Mouse (Mus musculus): ENCODE measurements around the gene Bola1. TPM values are rescaled to one million over a fixed set of nuclear protein-coding genes. Genes with fewer than 3 reads are reported as not detected.
A peak's percentile ranks its signal among the peaks of the same experiment; 100 is the strongest.
"Not testable (repeated sequence)": the region's sequence is repeated elsewhere in the genome, so short reads cannot be mapped to it uniquely, and the experiment has no call there.

Gene Bola1
- total RNA-seq, 1 experiment from 2014 or later, result 41.7 TPM

DNA sequence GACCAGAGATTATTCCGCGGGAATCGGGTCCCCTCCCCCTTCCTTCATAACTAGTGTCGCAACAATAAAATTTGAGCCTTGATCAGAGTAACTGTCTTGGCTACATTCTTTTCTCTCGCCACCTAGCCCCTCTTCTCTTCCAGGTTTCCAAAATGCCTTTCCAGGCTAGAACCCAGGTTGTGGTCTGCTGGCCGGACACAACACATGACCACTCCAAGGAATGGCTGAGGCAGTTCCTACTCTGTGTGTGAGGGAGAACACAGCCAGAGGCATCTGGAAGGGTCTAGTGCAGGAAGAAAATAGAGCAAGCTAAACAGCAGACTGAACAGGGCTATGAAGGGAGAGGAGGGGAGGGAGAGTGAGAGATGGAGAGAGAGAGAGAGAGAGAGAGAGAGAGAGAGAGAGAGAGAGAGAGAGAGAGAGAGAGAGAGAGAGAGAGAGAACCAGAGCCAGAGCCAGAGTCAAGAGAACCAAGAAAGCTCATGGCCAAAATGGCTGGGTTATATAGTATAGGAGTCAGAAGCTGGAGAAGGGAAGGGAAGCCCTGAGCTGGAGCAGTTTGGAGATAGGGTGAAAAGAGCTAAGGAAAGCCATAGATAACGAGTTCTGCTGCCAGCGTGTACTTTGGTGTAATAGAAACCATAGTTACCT is 20.8 kb downstream of the Bola1 start:
- not testable (repeated sequence) for ATAC-seq (replicated peaks in 1 of 2; ENCODE audit: insufficient read depth in 1 of 2, low FRiP score in 2 of 2, low TSS enrichment in 1 of 2, low read depth in 1 of 2, poor library complexity in 2 of 2, severe bottlenecking in 2 of 2)

DNA sequence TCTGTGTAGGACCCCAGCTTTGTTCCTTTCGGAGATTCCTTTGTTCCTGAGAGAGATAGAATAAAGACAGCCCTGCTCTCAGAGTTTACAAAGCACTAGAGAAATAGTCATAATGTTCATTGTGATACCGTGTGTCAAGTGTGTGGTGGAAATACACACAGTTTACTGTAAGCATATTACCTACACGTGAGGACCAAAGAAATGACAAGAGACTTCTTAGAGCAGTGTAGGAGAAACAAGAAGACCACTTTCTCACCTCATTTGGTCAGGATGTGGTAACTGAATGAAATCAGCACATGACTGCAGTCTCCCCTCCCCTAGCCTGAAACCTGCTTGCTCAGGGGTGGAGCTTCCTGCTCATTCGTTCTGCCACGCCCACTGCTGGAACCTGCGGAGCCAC is 21.3 kb downstream of the Bola1 start:
- ATAC-seq (replicated peaks in 1 of 2; ENCODE audit: insufficient read depth in 1 of 2, low FRiP score in 2 of 2, low TSS enrichment in 1 of 2, low read depth in 1 of 2, poor library complexity in 2 of 2, severe bottlenecking in 2 of 2), result peak; percentile 50 to 66

DNA sequence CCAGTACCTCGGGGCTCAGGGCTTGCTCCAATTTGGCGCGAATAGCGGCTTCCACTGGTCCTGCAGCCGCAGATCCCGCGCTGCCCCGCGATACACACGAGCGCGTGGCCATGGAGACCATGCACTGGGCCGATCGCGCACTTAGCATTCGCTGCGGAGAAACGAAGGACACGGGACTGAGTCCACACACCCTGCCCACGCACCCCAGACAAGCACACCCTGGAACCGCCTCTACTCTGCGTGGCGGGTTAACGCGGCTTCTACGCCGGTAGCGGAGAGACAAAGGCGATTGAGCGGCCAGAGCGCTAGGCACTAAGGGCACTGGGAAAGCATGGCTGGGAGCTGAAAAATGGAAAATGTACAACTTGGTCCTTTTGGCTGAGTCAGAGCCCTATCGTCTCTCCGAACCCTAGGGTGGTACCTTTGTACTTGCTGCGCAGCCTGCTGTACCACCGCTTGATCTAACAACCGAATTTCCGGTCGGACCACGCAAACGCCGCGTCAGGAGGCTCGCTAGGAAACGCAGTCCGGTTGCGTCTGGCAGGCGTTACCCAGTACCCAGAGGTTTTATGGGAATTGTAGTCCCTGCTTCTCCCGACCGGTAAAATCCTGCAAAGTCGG is 22.3 kb downstream of the Bola1 start:
- peak; percentile 80 to 86 for ATAC-seq (replicated peaks in 1 of 2; ENCODE audit: insufficient read depth in 1 of 2, low FRiP score in 2 of 2, low TSS enrichment in 1 of 2, low read depth in 1 of 2, poor library complexity in 2 of 2, severe bottlenecking in 2 of 2)

DNA sequence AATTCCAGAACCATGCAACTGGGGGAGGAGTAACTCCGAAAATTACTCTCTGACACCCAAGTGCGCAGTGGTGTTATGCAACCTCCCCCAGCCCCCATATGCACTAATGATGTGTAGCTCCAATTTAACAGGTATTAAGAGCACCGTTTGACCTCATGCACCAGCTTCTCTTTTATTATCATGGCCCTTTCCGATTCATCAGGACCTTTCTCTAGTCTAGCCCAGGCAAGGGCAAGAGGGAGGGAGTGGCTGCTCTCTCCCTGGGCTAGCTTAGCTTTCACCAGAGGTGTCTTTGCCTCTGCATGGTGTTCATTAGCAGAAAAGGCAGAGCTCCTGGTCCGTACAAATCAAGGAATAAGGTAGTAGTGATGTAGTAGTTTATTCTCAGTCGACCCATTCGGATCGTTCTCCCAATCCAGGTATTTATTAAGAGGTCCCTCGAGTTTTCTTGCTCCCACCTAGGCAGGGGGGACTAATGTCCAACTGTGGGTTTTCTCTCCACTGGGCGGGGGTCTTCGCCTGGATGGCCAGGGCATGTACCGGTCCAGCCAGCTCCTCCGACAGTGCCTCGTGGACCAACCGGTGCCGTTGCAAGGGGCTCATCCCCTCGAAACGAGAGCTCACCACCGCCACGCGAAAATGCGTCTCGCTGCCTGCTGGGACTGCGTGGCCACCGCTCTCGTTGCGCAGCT is 22.9 kb downstream of the Bola1 start:
- ATAC-seq (replicated peaks in 1 of 2; ENCODE audit: insufficient read depth in 1 of 2, low FRiP score in 2 of 2, low TSS enrichment in 1 of 2, low read depth in 1 of 2, poor library complexity in 2 of 2, severe bottlenecking in 2 of 2), result no peak

DNA sequence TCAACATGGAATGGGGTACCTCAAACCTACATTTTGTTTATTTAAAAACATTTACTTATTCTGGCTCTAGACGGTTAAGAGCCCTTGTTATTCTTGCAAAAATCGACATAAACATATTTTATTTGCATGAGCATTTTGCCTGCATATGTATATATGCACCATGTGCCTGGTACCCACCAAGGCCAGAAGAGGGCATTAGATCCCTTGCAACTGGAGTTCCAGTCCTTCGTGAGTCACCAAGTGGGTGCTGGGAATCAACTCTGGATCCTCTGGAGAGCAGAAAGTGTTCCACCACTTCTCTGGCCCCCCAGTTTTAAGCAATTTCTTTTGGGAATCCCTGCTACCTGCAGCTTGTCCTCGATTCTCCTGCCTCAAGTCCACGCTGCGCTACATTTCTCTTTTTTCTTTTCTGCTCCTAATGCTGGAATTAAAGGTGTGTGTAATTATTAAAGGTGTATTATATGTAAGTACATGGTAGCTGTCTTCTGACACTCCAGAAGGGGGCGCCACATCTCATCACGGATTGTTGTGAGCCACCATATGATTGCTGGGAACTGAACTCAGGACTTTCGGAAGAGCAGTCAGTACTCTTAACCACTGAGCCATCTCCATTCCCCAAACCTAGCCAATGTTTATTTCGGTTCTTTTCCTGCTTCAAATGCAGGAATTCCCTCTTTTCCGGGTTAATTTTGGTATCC is 23.7 kb downstream of the Bola1 start:
- no peak for ATAC-seq (replicated peaks in 1 of 2; ENCODE audit: insufficient read depth in 1 of 2, low FRiP score in 2 of 2, low TSS enrichment in 1 of 2, low read depth in 1 of 2, poor library complexity in 2 of 2, severe bottlenecking in 2 of 2)

DNA sequence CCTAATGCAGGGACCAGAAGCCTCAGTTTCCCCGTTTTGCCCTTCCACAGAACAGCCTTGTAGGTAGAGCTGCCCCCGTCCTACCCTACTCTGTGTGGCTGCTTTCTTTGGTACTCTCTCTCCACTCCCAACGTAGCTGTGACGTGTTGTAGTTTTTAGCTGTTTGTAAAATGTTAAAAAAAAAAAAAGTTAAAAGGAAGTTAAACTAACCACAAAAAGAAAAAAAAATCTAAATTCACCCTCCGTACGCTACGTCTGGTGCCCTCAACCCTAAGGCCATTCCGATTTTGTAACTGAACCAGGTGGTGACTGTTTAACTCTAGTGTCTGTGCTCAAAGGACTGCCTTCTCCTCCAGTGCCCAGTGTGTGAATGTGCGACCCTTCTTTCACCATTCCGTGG is 24.5 kb downstream of the Bola1 start:
- peak; percentile 25 to 28; a peak in 1 of 4 replicates for ATAC-seq (replicated peaks in 1 of 2; ENCODE audit: insufficient read depth in 1 of 2, low FRiP score in 2 of 2, low TSS enrichment in 1 of 2, low read depth in 1 of 2, poor library complexity in 2 of 2, severe bottlenecking in 2 of 2)

DNA sequence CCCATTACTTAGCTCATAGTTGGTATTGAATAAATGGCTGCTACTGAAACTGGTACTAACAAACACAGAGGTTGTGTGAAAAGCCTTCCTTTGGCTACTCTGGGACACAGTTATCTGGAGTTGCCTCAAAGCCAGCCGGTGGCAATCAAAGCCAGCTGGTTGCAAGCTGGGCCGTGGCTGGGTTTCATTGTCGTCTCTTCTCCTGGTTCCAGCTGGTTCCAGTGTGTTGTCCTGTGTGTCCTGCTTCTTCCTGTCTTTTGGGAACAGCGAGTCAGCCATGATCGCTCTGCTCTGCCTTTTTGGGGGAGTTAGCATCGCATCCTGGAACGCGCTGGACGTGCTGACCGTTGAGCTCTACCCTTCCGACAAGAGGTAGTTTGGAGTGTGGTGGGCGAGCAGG is 26.5 kb downstream of the Bola1 start:
- ATAC-seq (replicated peaks in 1 of 2; ENCODE audit: insufficient read depth in 1 of 2, low FRiP score in 2 of 2, low TSS enrichment in 1 of 2, low read depth in 1 of 2, poor library complexity in 2 of 2, severe bottlenecking in 2 of 2), result no peak

DNA sequence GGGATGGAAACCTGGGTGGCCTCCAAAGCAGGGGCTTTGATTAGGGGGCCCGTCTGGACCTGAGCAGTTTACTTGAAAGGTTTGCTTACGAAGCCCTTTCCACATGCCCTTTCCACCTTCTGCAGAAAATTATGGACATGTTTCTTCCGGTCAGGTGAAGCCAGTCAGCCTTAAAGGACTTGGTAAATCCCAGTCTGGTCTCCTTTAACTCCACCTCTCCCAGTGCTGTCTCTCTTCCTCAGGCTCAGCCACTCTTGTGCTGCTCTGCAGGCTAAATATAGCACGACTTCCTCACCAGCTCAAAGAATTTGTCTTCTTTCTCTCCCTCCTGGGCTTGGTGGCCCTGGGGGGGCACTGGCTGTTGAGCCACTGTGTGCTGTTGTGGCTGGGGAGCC is 37.1 kb downstream of the Bola1 start:
- no peak for ATAC-seq (replicated peaks in 1 of 2; ENCODE audit: insufficient read depth in 1 of 2, low FRiP score in 2 of 2, low TSS enrichment in 1 of 2, low read depth in 1 of 2, poor library complexity in 2 of 2, severe bottlenecking in 2 of 2)

DNA sequence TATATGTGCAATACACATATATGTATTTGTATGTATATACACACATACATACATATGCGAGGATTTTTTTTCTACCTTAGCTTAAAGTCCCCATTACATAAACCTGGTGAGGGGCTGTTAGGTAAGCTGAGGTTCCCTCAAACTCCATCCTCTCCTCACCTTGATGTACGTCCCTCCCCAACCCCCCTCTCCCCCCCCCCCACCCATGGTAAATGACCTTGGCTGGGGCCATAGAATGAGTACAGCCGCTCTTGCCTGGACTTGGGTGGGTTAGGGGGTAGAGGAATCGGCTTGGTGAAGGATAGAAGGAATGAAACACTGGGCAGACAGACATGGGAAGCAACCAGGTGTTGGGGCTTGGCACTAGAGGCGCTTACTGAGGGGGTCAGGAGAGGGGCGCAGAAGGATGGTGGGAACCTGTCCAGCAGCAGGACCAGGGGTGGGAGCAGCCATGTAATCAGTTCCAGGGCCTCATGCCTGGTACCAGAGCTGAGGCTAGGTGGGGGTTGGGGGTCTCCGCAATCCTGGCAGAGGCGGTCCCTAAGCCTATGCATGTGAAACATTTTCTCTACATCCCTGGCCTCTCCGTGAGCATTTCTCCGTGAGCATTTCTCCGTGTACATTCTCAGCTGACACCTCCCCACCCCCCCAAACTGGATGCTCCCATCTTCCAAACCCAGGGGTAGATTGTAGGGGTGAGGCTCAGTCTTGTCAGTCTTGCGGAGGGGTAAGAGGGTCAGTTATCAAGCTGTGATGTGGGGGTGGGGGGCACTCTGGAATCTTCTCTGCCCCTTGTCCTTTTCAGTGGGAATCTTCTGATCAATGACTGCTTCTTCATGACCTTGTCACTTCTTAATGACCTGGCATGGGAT is 37.8 kb downstream of the Bola1 start:
- ATAC-seq (replicated peaks in 1 of 2; ENCODE audit: insufficient read depth in 1 of 2, low FRiP score in 2 of 2, low TSS enrichment in 1 of 2, low read depth in 1 of 2, poor library complexity in 2 of 2, severe bottlenecking in 2 of 2), result no peak

DNA sequence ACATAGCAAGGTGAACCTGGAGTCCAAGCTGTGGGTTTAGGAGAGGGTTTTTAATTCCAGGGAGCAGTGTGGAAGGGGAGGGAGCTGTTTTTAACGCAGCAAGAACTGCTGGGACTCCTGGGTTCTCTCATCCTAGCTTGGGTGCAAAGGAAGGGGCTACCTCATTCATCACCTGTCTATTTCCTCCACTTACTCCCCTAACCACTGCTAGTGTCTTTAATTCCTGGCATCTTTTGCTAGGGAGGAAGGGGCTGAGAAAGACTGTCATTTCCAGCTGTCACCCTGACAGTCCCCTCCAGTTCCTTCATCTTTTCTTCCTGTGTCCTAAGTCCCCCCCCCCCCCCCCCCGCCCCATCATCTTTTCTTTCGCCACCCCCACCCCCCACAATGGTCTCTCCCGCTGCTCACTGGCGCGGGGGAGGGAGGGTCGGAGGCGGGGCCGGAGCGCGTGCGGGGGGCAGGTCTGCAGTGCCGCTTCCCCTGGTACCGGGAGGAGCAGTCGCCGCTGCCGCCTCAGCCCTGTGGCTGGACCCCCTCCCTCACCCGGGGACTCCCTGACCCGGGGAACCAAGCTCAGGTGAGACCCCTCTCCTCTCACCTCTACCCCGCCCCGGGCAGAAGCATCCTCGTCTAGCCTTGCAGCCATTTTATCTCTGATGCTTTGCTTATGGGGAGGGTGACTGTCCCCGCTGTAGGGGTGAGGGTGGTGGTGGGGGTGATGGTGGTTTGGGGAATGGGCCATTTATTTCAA is 38.6 kb downstream of the Bola1 start, which contains the start of gene Sv2a:
Sv2a (plus strand) TSS at position 425 of the 751 bp plus-strand sequence.
- ATAC-seq (replicated peaks in 1 of 2; ENCODE audit: insufficient read depth in 1 of 2, low FRiP score in 2 of 2, low TSS enrichment in 1 of 2, low read depth in 1 of 2, poor library complexity in 2 of 2, severe bottlenecking in 2 of 2), result peak in 1 of 2 experiments; percentile 22; a peak in 1 of 4 replicates

DNA sequence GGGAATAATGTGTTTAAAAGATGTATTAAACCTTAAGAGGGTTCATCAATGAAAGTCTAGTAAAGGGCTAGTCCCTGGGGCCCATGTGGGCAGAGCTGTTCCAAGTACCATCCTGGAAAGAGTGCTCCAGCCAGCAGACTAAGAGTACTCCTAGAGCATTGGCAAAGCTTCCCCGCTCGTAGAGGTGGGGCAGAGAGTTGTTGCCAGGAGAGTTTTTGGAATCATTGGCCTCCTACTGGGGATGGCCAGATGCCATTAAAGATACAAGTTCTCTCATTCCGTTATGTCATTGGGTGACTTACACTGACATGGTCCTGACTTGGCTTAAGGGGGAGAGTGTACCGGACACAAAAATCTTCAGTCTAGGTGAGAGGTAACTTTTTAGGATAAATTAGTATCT is 40.0 kb downstream of the Bola1 start:
- ATAC-seq (replicated peaks in 1 of 2; ENCODE audit: insufficient read depth in 1 of 2, low FRiP score in 2 of 2, low TSS enrichment in 1 of 2, low read depth in 1 of 2, poor library complexity in 2 of 2, severe bottlenecking in 2 of 2), result no peak

DNA sequence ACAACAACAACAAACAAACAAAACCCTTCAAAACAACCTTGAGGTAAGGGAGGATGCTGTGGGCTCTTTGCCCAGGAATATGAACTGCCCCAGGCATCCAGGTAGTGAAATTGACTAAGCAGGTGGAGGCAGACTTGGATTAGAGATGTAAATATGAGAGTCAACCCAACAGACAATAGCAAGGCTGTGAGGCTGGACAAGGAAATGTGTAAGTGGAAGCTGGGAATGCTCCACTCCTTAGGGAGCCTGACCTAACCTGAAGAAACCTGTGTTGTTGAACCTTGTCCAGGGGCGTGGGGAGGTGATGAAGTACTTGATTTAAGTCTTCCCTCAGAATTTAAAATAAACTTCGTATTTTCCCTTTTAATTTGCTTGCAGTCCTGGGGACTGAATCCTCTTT is 40.6 kb downstream of the Bola1 start:
- no peak for ATAC-seq (replicated peaks in 1 of 2; ENCODE audit: insufficient read depth in 1 of 2, low FRiP score in 2 of 2, low TSS enrichment in 1 of 2, low read depth in 1 of 2, poor library complexity in 2 of 2, severe bottlenecking in 2 of 2)

DNA sequence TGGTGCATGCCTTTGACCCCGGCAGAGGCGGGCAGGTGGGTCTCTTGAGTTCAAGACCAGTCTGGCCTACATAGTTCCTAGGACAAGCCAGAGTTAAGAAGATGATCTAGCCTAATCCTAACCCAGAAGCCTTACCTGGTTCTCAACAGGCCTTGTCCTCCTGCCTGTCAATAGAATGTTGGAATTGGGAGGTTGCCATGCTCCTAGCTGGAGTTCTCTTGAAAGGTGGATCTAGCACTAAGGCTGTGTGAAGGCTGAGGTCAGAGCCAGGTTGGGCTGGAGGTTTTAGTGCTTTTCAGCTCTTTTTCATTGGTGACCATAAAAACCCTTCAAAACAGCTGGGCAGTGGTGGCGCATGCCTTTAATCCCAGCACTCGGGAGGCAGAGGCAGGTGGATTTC is 41.1 kb downstream of the Bola1 start:
- ATAC-seq (replicated peaks in 1 of 2; ENCODE audit: insufficient read depth in 1 of 2, low FRiP score in 2 of 2, low TSS enrichment in 1 of 2, low read depth in 1 of 2, poor library complexity in 2 of 2, severe bottlenecking in 2 of 2), result no peak

DNA sequence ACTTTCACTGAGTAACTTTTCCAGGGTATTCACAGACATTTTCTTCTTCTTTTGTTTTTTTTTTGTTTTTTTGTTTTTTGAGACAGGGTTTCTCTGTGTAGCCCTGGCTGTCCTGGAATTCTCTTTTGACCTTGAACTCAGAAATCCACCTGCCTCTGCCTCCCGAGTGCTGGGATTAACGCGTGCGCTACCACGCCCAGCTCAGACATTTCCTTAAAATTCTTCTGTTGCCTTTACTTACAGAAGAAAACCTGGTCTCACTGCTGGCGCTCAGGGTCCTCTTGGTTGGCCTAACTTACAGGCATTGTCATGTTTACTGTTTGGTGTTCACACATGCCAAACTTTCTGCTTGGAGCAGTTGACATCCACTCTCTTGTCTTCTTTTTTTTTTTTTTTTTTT is 44.3 kb downstream of the Bola1 start:
- no peak for ATAC-seq (replicated peaks in 1 of 2; ENCODE audit: insufficient read depth in 1 of 2, low FRiP score in 2 of 2, low TSS enrichment in 1 of 2, low read depth in 1 of 2, poor library complexity in 2 of 2, severe bottlenecking in 2 of 2)

DNA sequence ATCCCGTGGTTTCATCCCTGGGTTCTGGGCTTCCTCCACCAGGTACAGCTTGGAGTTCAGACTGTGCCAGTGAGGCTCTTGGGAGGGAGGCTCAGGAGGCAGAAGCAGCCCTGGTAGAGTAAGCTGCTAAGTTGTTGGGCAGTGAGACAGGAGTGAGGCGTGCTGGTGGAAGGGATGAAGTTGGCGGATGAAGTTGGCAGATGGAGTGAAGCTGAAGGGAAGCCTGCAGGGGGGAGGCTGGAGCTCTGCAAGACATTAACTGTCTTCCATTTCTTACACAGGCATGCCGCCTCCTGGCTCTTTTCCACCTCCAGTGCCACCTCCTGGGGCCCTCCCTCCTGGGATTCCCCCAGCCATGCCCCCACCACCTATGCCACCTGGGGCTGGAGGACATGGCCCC is 45.5 kb downstream of the Bola1 start:
- not testable (repeated sequence) for ATAC-seq (replicated peaks in 1 of 2; ENCODE audit: insufficient read depth in 1 of 2, low FRiP score in 2 of 2, low TSS enrichment in 1 of 2, low read depth in 1 of 2, poor library complexity in 2 of 2, severe bottlenecking in 2 of 2)

DNA sequence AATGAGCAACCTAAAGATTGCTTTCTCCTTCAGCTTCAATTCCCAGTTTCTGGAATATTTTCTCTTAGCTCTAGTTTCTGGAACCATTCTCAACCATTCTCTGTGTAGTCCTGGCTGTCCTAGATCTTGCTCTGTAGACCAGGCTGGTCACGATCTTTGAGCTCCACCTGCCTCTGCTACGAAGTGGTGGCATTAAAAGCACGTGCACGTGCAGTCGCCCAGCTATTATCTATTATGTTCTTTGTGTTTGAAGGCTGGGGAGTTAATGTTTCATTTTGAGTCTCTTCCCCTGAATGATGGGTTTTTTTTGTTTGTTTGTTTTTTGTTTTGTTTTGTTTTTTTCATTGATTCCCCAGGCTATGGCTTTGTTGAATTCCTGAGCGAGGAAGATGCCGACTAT is 46.3 kb downstream of the Bola1 start:
- no peak for ATAC-seq (replicated peaks in 1 of 2; ENCODE audit: insufficient read depth in 1 of 2, low FRiP score in 2 of 2, low TSS enrichment in 1 of 2, low read depth in 1 of 2, poor library complexity in 2 of 2, severe bottlenecking in 2 of 2)

All from hematopoietic stem cell, adult 5-6 weeks (primary cell).